Mouse (Mus musculus) heart, adult 2 months (tissue): ENCODE measurements around the gene Ccdc105. TPM values are rescaled to one million over a fixed set of nuclear protein-coding genes. Genes with fewer than 3 reads are reported as not detected.

Experiments used
- DNase-seq, 2 experiments: peaks; one replicate each; pipeline ENCODE4 v3.0.0; 2021
- H3K27ac ChIP-seq: fragments of 200-600 bp; 2 replicates; pipeline ENCODE4 v1.8.1; 2022
- H3K27me3 ChIP-seq: fragments of 200-500 bp; 2 replicates; pipeline ENCODE4 v1.6.1; 2012; ENCODE audit warnings: mild to moderate bottlenecking, low read length, inconsistent platforms, mixed read lengths; ENCODE audit not compliant: control insufficient read depth, insufficient read depth
- H3K36me3 ChIP-seq: fragments of 200-500 bp; 2 replicates; pipeline ENCODE4 v1.6.1; 2012; ENCODE audit warnings: low read length, inconsistent platforms; ENCODE audit not compliant: control insufficient read depth, insufficient read depth
- H3K4me1 ChIP-seq: fragments of 200-500 bp; 2 replicates; pipeline ENCODE4 v1.6.1; 2011; ENCODE audit warnings: low read length; ENCODE audit not compliant: control insufficient read depth, insufficient read depth
- H3K4me3 ChIP-seq: fragments of 200-600 bp; 2 replicates; pipeline ENCODE4 v1.8.1; 2022
- H3K79me2 ChIP-seq: fragments of 200-500 bp; replicated peaks from 2 replicates; pipeline ENCODE4 v1.6.1; 2012; ENCODE audit warnings: mild to moderate bottlenecking, inconsistent platforms, low read length, moderate library complexity, mixed read lengths; ENCODE audit not compliant: control insufficient read depth, insufficient read depth
- H3K9ac ChIP-seq: fragments of 200-500 bp; 2 replicates; pipeline ENCODE4 v1.6.1; 2012; ENCODE audit warnings: low read depth, mild to moderate bottlenecking, control low read depth, inconsistent platforms, low read length, mixed read lengths
- CTCF ChIP-seq: fragments of 200-600 bp; IDR thresholded peaks from 2 replicates; pipeline ENCODE4 v1.8.1; 2022; ENCODE audit warnings: antibody characterized with exemption, mild to moderate bottlenecking, moderate library complexity
- EP300 ChIP-seq: fragments of 200-500 bp; IDR thresholded peaks from 2 replicates; pipeline ENCODE4 v1.6.1; 2011; ENCODE audit warnings: low read depth, low read length, control low read depth; ENCODE audit not compliant: insufficient read depth
- POLR2A ChIP-seq: fragments of 200-500 bp; IDR thresholded peaks from 2 replicates; pipeline ENCODE4 v1.6.1; 2011; ENCODE audit warnings: mild to moderate bottlenecking, low read depth, low read length, control low read depth; ENCODE audit not compliant: insufficient read depth
- WGBS: fragments of 180-500 bp; shearing (Covaris S2); methylation state at CpG from one replicate; pipeline ENCODE4 v1.1.7; 2018; 5-methylcytosine and 5-hydroxymethylcytosine counted together
- intact Hi-C: fragments of 180-260 bp; cut with DNase I; formaldehyde crosslinking; loops from one replicate; pipeline ENCODE4 v1.15.1; 2025
- polyA plus RNA-seq: library from polyadenylated mRNA; depleted of rRNA; stranded (reverse); fragments of >200 nt; gene quantifications from 2 replicates; pipeline ENCODE4 v1.2.3, GENCODE M21; 2012
- total RNA-seq, 2 experiments: library from RNA; stranded (reverse); gene quantifications; 2 replicates each; pipeline ENCODE4 v1.2.3; 2021

Gene Ccdc105
- total and polyA plus RNA-seq, 3 experiments = not detected

- no peak overlapping the region for H3K27ac ChIP-seq
- DNase-seq = no peak
- H3K36me3 ChIP-seq = no peaks in the 10 kb centered on the region
- no peaks in the 10 kb centered on the region for H3K27me3 ChIP-seq
- no peaks in the 10 kb centered on the region; the same call in 1 of the 2 replicates for H3K4me1 ChIP-seq
- TF ChIP-seq CTCF (no peak), EP300 (no peak), POLR2A (no peak)
- H3K4me3 ChIP-seq = no peak overlapping the region
- intact Hi-C loops = no loop called here
- no peaks in the 10 kb centered on the region for H3K79me2 ChIP-seq
- H3K9ac ChIP-seq = no peak overlapping the region; the same call in 1 of the 2 replicates
- WGBS = 3% methylated on average over 27 of the region's 27 CpGs
Observed at GRCm38 (mm10) chr10:78747035-78747721, 5.7 kb downstream of the Ccdc105 start.

GRCm38 (mm10) chr10:78745453-78746232 is 7.2 kb downstream of the Ccdc105 start:
- H3K79me2 ChIP-seq = no peaks in the 10 kb centered on the region
- no peak overlapping the region for H3K9ac ChIP-seq
- H3K27me3 ChIP-seq = no peaks in the 10 kb centered on the region
- intact Hi-C loops = no loop called here
- H3K4me1 ChIP-seq = no peaks in the 10 kb centered on the region; the same call in 1 of the 2 replicates
- WGBS = 52% methylated on average over 4 of the region's 4 CpGs
- DNase-seq = no peak
- no peaks in the 10 kb centered on the region for H3K36me3 ChIP-seq
- TF ChIP-seq EP300 = no peak
- TF ChIP-seq POLR2A = no peak
- TF ChIP-seq CTCF = no peak
- H3K4me3 ChIP-seq = no peak overlapping the region
- H3K27ac ChIP-seq = no peak overlapping the region

- TF ChIP-seq CTCF (no peak), EP300 (no peak), POLR2A (no peak)
Observed at GRCm38 (mm10) chr10:78743721-78744120, 9.1 kb downstream of the Ccdc105 start.

DNA sequence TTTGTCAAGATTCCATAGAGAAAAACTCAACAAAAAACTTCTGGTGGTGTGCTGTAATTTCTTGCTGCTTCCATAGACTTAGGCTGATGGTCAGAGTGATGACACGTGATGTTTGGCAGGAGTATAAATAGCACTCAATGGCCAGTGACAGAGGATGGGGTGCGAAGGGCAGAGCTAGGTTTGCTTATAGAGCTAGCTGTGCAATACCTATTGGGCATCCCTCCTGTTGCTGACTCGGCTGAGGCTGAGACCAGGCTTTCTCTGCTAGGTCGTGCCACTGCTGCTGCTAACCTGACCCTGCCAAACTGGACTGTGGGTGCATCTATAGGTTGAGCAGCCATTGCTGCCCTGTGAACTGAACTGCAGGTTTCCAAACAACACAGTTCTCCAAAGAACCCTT is 13.0 kb downstream of the Ccdc105 start:
- Histone ChIP-seq H3K4me3 (no peak overlapping the region), H3K27ac (no peak overlapping the region), H3K4me1 (no peaks in the 10 kb centered on the region), H3K27me3 (0 out of 2 replicates have a peak, but pooled peaks cover 1% of the 10 kb centered on the region), H3K36me3 (no peaks in the 10 kb centered on the region), H3K79me2 (no peaks in the 10 kb centered on the region), H3K9ac (no peak overlapping the region)
- DNase-seq = no peak
- intact Hi-C loops = no loop called here
- no peak for TF ChIP-seq CTCF
- TF ChIP-seq EP300 = no peak
- TF ChIP-seq POLR2A = no peak
- WGBS = 62% methylated on average over 4 of the region's 4 CpGs

More at GRCm38 (mm10) chr10:78743721-78744120, 9.1 kb downstream of the Ccdc105 start:
- no peak for DNase-seq
- Histone ChIP-seq H3K79me2 (no peaks in the 10 kb centered on the region), H3K4me3 (no peak overlapping the region), H3K9ac (no peak overlapping the region), H3K36me3 (no peaks in the 10 kb centered on the region), H3K27me3 (0 out of 2 replicates have a peak, but pooled peaks cover 1% of the 10 kb centered on the region), H3K4me1 (no peaks in the 10 kb centered on the region; the same call in 1 of the 2 replicates), H3K27ac (no peak overlapping the region)
- intact Hi-C loops = no loop called here

GRCm38 (mm10) chr10:78727876-78728275 is 25.0 kb downstream of the Ccdc105 start:
- Histone ChIP-seq H3K9ac (no peak overlapping the region), H3K36me3 (no peaks in the 10 kb centered on the region), H3K4me3 (no peak overlapping the region), H3K4me1 (no peaks in the 10 kb centered on the region), H3K27ac (no peak overlapping the region), H3K27me3 (no peaks in the 10 kb centered on the region), H3K79me2 (no peaks in the 10 kb centered on the region)
- TF ChIP-seq EP300 = no peak
- TF ChIP-seq CTCF = no peak
- TF ChIP-seq POLR2A = no peak
- DNase-seq = no peak
- intact Hi-C loops = no loop called here
- 80% methylated on average over 5 of the region's 5 CpGs for WGBS

GRCm38 (mm10) chr10:78727035-78727434 is 25.8 kb downstream of the Ccdc105 start:
- Histone ChIP-seq H3K9ac (no peak overlapping the region), H3K79me2 (no peaks in the 10 kb centered on the region), H3K27ac (no peak overlapping the region), H3K4me1 (no peaks in the 10 kb centered on the region), H3K27me3 (no peaks in the 10 kb centered on the region), H3K36me3 (no peaks in the 10 kb centered on the region), H3K4me3 (no peak overlapping the region)
- no peak for DNase-seq
- TF ChIP-seq POLR2A = no peak
- no peak for TF ChIP-seq EP300
- TF ChIP-seq CTCF = no peak
- WGBS = 33% methylated on average over 3 of the region's 3 CpGs
- intact Hi-C loops = no loop called here
